Mouse (Mus musculus): ENCODE data around the gene Romo1. TPM values are rescaled to one million over a fixed set of nuclear protein-coding genes. Genes with fewer than 3 reads are reported as not detected.

The Romo1 gene
- polyA plus RNA-seq (2014; fragmentation: Illumina TruSeq; extraction: RNeasy Lipid Tissue Mini Kit (QIAGEN cat#74804); ENCODE audit: low read depth, low replicate concordance): 1.3 TPM

GRCm38 (mm10) chr2:156143953-156144724, at the start of gene Romo1, which contains the start of gene Nfs1:
Romo1 (plus strand) TSS chr2:156144039.
Nfs1 (minus strand) TSS chr2:156144186.

GRCm38 (mm10) chr2:156111358-156112079, 32.3 kb upstream of the Romo1 start, which contains the start of the genes Cpne1 and Rbm12:
Cpne1 (minus strand) TSS chr2:156111965.
Rbm12 (minus strand) TSS chr2:156111978.

GRCm38 (mm10) chr2:156126992-156127391, 16.8 kb upstream of the Romo1 start, which contains the start of gene Gm28036:
Gm28036 (minus strand) TSS chr2:156127092.

GRCm38 (mm10) chr2:156180094-156180821, 36.4 kb downstream of the Romo1 start, which contains the start of gene Rbm39:
Rbm39 (minus strand) TSS chr2:156180238.

Other genes starting within 250 kb of the Romo1 start
- gene Uqcc1, start 213.7 kb upstream of the Romo1 start, polyA plus RNA-seq (2014; fragmentation: Illumina TruSeq; extraction: RNeasy Lipid Tissue Mini Kit (QIAGEN cat#74804); ENCODE audit: low read depth, low replicate concordance): 40.9 TPM
- not detected for gene Gm15557, start 203.3 kb upstream of the Romo1 start, polyA plus RNA-seq (2014; fragmentation: Illumina TruSeq; extraction: RNeasy Lipid Tissue Mini Kit (QIAGEN cat#74804); ENCODE audit: low read depth, low replicate concordance)
- gene Gdf5, start 198.7 kb upstream of the Romo1 start, polyA plus RNA-seq (2014; fragmentation: Illumina TruSeq; extraction: RNeasy Lipid Tissue Mini Kit (QIAGEN cat#74804); ENCODE audit: low read depth, low replicate concordance): not detected
- 1.5 TPM for gene Cep250, start 187.6 kb upstream of the Romo1 start, polyA plus RNA-seq (2014; fragmentation: Illumina TruSeq; extraction: RNeasy Lipid Tissue Mini Kit (QIAGEN cat#74804); ENCODE audit: low read depth, low replicate concordance)
- 2.8 TPM for gene 6430550D23Rik, start 136.1 kb upstream of the Romo1 start, polyA plus RNA-seq (2014; fragmentation: Illumina TruSeq; extraction: RNeasy Lipid Tissue Mini Kit (QIAGEN cat#74804); ENCODE audit: low read depth, low replicate concordance)
- gene Ergic3, start 136.0 kb upstream of the Romo1 start, polyA plus RNA-seq (2014; fragmentation: Illumina TruSeq; extraction: RNeasy Lipid Tissue Mini Kit (QIAGEN cat#74804); ENCODE audit: low read depth, low replicate concordance): 13.5 TPM
- not detected for gene Fer1l4, start 91.1 kb upstream of the Romo1 start, polyA plus RNA-seq (2014; fragmentation: Illumina TruSeq; extraction: RNeasy Lipid Tissue Mini Kit (QIAGEN cat#74804); ENCODE audit: low read depth, low replicate concordance)
- not detected for gene Spag4, start 78.9 kb upstream of the Romo1 start, polyA plus RNA-seq (2014; fragmentation: Illumina TruSeq; extraction: RNeasy Lipid Tissue Mini Kit (QIAGEN cat#74804); ENCODE audit: low read depth, low replicate concordance)
- gene Cpne1, start 32.1 kb upstream of the Romo1 start, polyA plus RNA-seq (2014; fragmentation: Illumina TruSeq; extraction: RNeasy Lipid Tissue Mini Kit (QIAGEN cat#74804); ENCODE audit: low read depth, low replicate concordance): 49.2 TPM
- 21.5 TPM for gene Rbm12, start 32.1 kb upstream of the Romo1 start, polyA plus RNA-seq (2014; fragmentation: Illumina TruSeq; extraction: RNeasy Lipid Tissue Mini Kit (QIAGEN cat#74804); ENCODE audit: low read depth, low replicate concordance)
- 14.9 TPM for gene Gm28036, start 16.9 kb upstream of the Romo1 start, polyA plus RNA-seq (2014; fragmentation: Illumina TruSeq; extraction: RNeasy Lipid Tissue Mini Kit (QIAGEN cat#74804); ENCODE audit: low read depth, low replicate concordance)
- 62.9 TPM for gene Nfs1, start 147 bp downstream of the Romo1 start, polyA plus RNA-seq (2014; fragmentation: Illumina TruSeq; extraction: RNeasy Lipid Tissue Mini Kit (QIAGEN cat#74804); ENCODE audit: low read depth, low replicate concordance)
- gene Rbm39, start 36.2 kb downstream of the Romo1 start, polyA plus RNA-seq (2014; fragmentation: Illumina TruSeq; extraction: RNeasy Lipid Tissue Mini Kit (QIAGEN cat#74804); ENCODE audit: low read depth, low replicate concordance): 1,044 TPM
- 19.2 TPM for gene Phf20, start 52.4 kb downstream of the Romo1 start, polyA plus RNA-seq (2014; fragmentation: Illumina TruSeq; extraction: RNeasy Lipid Tissue Mini Kit (QIAGEN cat#74804); ENCODE audit: low read depth, low replicate concordance)
- 1.8 TPM for gene Cnbd2, start 168.3 kb downstream of the Romo1 start, polyA plus RNA-seq (2014; fragmentation: Illumina TruSeq; extraction: RNeasy Lipid Tissue Mini Kit (QIAGEN cat#74804); ENCODE audit: low read depth, low replicate concordance)
- gene Scand1, start 168.7 kb downstream of the Romo1 start, polyA plus RNA-seq (2014; fragmentation: Illumina TruSeq; extraction: RNeasy Lipid Tissue Mini Kit (QIAGEN cat#74804); ENCODE audit: low read depth, low replicate concordance): not detected